Mouse (Mus musculus) retina, postnatal 7 days (tissue): ENCODE results near the gene Fpgs.

Source experiments
- DNase-seq: peaks from one replicate; pipeline ENCODE4 v3.0.0-alpha.2; 2012; ENCODE audit warnings: low read depth, low spot score

The Fpgs gene

DNA sequence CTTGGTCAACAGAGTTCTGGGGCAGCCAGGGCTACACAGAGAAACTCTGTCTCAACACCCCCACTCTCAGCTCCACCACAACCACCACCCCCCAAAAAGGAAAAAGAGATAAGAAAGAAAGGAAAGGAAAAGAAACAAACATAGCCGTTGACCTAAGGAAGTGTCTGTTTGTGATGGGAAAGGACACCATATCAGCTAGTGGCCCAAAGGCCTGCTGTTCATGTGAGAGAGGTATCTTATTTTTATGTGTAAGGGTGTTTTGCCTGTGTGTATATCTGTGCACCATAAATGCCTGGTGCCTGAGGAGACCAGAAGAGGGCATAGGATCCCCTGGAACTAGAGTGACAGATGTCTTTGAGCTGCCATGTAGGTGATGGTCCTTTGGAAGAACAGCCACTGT is 64.3 kb downstream of the Fpgs start:
- DNase-seq, result no peak

DNA sequence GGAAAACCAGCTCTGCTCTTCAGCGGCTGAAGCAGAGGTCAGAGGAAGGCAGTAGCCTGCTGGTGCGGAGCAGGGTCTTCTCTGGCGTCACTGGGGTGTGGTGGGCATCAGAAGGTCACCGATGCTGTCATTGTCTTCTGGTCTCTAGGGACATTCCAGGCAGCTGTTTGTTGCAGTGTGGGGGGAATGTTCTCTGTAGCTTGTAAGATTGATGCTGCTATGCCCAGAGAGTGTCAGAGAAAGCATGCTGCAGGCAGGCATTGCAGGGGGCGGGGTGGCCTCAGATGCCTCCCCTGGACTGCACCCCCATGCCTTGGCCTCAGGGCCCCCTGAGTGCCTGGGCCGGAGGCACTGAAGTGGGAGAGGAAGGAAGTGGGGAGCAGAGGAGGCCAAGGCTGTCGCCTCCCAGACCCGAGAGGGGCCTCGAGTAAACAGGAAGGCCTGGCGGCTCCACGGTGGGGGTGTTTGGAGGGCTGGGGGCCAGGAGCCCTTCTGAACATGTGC is 66.1 kb downstream of the Fpgs start:
- DNase-seq, result no peak

DNA sequence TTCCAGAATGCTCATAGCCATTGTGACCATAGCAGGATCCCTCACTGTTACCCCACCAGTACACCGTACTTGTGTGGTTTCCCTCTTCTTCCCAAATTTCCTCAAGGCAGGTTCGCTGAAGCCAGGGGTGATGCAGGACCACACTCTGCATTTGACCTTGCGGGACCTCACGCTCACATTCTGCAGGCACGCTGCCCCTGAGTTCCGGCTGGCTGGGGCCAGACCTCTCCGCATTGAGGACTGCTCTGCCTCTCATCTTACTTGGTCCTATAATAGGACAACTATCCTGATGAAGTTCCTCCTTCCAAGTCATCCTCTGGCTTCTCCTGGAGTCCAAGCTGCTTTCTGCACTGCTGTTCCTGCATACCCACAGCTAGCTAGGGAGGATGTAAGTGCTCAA is 67.3 kb downstream of the Fpgs start:
- DNase-seq, result no peak

DNA sequence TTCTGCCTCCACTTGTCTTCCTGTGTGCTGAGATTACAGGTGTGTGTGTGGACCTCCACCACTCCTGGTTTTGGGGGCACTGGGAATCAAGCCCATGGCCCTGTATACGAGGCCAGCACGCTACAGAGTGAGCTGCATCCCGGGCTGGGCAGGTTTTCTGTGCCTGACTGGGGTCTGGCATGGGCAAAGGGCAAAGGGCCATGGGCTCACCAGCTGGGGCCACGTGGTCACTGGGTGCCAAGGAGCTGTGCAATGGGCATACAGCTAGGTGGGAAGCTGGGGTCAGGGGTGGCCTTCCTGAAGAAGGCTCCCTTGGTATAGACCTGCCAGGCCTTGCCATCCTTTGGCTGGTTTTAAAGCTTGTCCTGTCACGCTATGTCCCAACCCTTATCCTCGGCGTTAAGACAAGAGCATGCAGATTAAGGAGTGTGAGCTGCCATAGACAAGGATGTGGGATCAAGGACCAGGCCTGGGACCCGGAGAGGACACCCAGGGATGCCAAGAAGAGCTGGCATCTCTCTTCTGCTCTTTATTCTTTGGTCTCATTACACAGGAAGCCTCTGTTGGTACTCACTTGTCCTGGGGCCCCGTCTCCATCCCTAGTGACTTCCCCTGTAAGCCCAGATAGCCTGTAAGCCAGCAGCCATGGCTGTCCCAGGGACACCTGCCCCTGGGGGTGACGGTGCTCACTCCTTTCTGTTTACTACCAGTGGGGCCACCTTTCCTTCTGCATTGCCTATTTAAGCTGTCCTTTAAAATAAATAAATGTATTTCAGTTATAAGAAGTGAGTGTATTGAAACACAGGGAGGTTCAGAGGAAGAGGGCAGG is 69.5 kb downstream of the Fpgs start:
- no peak for DNase-seq

DNA sequence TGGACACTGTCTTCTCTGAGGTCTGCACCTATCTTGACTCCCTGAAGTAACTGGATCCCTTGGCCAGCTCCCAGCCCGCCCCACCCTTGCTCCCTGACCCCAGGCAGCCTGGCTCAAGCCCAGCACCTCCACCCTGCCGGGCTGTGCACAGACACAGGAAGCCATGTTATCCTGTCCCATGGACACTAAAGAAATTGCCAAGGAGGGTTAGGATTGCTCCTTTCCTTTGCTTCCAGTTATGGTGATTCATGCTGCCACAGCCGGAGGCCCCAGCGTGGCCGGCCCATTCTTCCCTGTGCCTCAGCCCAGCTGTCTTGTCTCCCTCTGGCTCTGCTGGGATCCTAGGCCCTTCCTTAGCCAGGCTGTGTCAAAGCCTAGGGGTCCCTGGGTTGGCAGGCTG is 70.3 kb downstream of the Fpgs start:
- DNase-seq, result no peak
